Mouse (Mus musculus): ENCODE results near the gene D430019H16Rik.

DNA sequence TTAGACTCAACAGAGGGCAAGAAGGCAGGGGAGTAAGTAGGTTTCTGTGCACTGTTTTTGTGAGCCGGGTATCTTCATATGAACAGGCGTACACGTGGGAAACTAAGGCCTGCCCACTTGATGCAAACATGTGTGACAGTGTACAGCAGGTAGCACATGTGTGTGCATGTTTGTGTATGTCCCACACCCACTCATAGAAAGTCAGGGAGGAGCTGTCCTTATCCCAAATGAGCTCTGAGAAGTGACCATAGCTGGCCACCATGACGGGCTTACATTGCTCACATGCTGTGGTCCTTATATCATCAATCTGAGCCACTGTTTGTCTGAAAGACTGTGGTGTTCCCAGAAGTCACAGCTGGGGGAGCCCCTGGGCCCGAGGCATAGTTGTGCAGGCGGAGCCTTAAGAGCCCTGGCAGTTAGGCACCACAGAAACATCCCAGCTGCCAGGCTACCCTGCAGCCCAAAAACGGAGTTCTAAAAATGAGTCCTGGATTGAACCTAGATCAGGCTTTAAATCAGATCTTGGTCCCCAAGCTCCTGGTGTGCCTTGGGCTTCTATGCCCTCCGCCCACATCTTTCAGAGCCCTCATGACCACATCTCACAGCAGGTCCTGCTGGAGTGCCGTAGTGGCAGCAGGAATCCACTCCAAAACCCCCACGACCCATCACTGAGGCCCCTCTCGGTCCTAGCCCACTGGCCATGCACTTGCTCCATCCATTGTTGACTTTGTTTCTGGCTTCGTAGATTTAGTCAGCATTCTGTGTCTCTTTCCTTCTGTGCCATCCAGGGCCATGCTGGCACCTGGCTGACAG lies 88.1 kb downstream of the D430019H16Rik start:
- TF ChIP-seq POLR2A (IDR thresholded peaks at IDR 0.05; ENCODE audit: borderline replicate concordance, extremely low read depth, insufficient read depth, insufficient read length, poor library complexity, severe bottlenecking): no peak
- TF ChIP-seq CTCF (IDR thresholded peaks at IDR 0.05; ENCODE audit: borderline replicate concordance, extremely low read depth, insufficient read depth, insufficient read length): no peak

Data from brain, embryonic 14.5 days (tissue).